Mouse (Mus musculus) ES-E14 (cell line): ENCODE measurements around the gene Kbtbd13.

Source experiments
- CHD2 ChIP-seq: IDR thresholded peaks from 2 replicates; pipeline ENCODE4 v1.6.1; 2014; ENCODE audit warnings: mild to moderate bottlenecking, low read depth, low read length, inconsistent platforms
- HCFC1 ChIP-seq: IDR thresholded peaks from 2 replicates; pipeline ENCODE4 v1.6.1; 2012; ENCODE audit warnings: low read length, inconsistent platforms, borderline replicate concordance; ENCODE audit not compliant: insufficient read depth
- MAFK ChIP-seq: IDR thresholded peaks from 2 replicates; pipeline ENCODE4 v1.6.1; 2014; ENCODE audit warnings: mild to moderate bottlenecking, low read depth, low read length, inconsistent platforms; ENCODE audit not compliant: insufficient read depth
- ZNF384 ChIP-seq: IDR thresholded peaks from 2 replicates; pipeline ENCODE4 v1.6.1; 2012; ENCODE audit warnings: low read depth, low read length, inconsistent platforms

GRCm38 (mm10) chr9:65408871-65409295 is 17.4 kb upstream of the Kbtbd13 start:
- no peak for TF ChIP-seq CHD2
- no peak for TF ChIP-seq MAFK
- no peak for TF ChIP-seq ZNF384
- TF ChIP-seq HCFC1, result no peak
